Mouse (Mus musculus) C2C12 (cell line): ENCODE data around the gene Cd3eap.

Source experiments
- CEBPB ChIP-seq: IDR thresholded peaks from one replicate; pipeline ENCODE4 v1.6.1; 2011; ENCODE audit warnings: low read depth, mild to moderate bottlenecking, control low read depth, moderate library complexity
- CTCF ChIP-seq: IDR thresholded peaks from one replicate; pipeline ENCODE4 v1.5.1; 2011; ENCODE audit not compliant: control insufficient read depth, insufficient read depth, insufficient read length
- FOSL1 ChIP-seq: IDR thresholded peaks from one replicate; pipeline ENCODE4 v1.8.0; 2011; ENCODE audit warnings: mild to moderate bottlenecking, low read length; ENCODE audit not compliant: poor library complexity, insufficient read depth, severe bottlenecking
- MAX ChIP-seq: IDR thresholded peaks from one replicate; pipeline ENCODE4 v1.6.1; 2011; ENCODE audit warnings: mild to moderate bottlenecking, control low read depth
- MYOD1 ChIP-seq: IDR thresholded peaks from one replicate; pipeline ENCODE4 v1.6.1; 2011; ENCODE audit warnings: low read depth; ENCODE audit not compliant: control insufficient read depth, insufficient read length
- MYOG ChIP-seq: IDR thresholded peaks from one replicate; pipeline ENCODE4 v1.6.1; 2011; ENCODE audit not compliant: control insufficient read depth, insufficient read length; ENCODE audit errors: extremely low read depth
- USF1 ChIP-seq: IDR thresholded peaks from one replicate; pipeline ENCODE4 v1.6.1; 2011; ENCODE audit warnings: low read depth, mild to moderate bottlenecking, control low read depth, moderate library complexity

GRCm38 (mm10) chr7:19311991-19312390 is 47.3 kb downstream of the Cd3eap start:
- TF ChIP-seq CTCF (no peak), USF1 (no peak), CEBPB (no peak), MAX (no peak), FOSL1 (no peak), MYOD1 (no peak), MYOG (no peak)
